Comparison of ENCODE assay signal across 8 mouse cellular contexts in genomic region chr3:96058231-96058896, GRCm38 (mm10). TPM values are rescaled to one million over a fixed set of nuclear protein-coding genes. Genes with fewer than 3 reads are reported as not detected.
DNase-seq lines count a peak whose midpoint lies in the region; ATAC-seq and TF ChIP-seq lines count a peak whose summit lies in the region.

Gene Vps45, minus strand, starts transcription at chr3:96058466.

- peak within 1 kb of the TSS; percentile 32; the same call in 1 of the 2 replicates for H3K27ac ChIP-seq in ES-Bruce4 (ENCODE audit: insufficient read depth, low read length)
- peak within 1 kb of the TSS; percentile 92 for H3K27ac ChIP-seq in forebrain, embryonic 11.5 days (ENCODE audit: low read depth, low read length)
- H3K27ac ChIP-seq in heart, embryonic 15.5 days = peak within 1 kb of the TSS; percentile 83
- H3K27ac ChIP-seq in liver, embryonic 16.5 days (ENCODE audit: low read length) = peak within 1 kb of the TSS; percentile 81
- peak within 1 kb of the TSS; percentile 92 for H3K27ac ChIP-seq in neural tube, embryonic 13.5 days (replicated peaks)
- peak within 1 kb of the TSS; percentile 60 for H3K27ac ChIP-seq in thymus, adult 2 months (ENCODE audit: control insufficient read depth, insufficient read depth, low read length)

- H3K36me3 ChIP-seq in ES-Bruce4 (ENCODE audit: control insufficient read depth, insufficient read depth, low read length, poor library complexity, severe bottlenecking) = no peaks in the 10 kb centered on the region
- no peaks in the 10 kb centered on the region for H3K36me3 ChIP-seq in forebrain, embryonic 11.5 days (ENCODE audit: control insufficient read depth, insufficient read depth, low read length)
- H3K36me3 ChIP-seq in heart, embryonic 15.5 days = peaks cover 6% of the 10 kb centered on the region; the same call in 1 of the 2 replicates
- H3K36me3 ChIP-seq in liver, embryonic 16.5 days (ENCODE audit: control insufficient read depth, insufficient read depth) = no peaks in the 10 kb centered on the region
- H3K36me3 ChIP-seq in neural tube, embryonic 13.5 days = peaks cover 17% of the 10 kb centered on the region
- no peaks in the 10 kb centered on the region for H3K36me3 ChIP-seq in thymus, adult 2 months (ENCODE audit: control insufficient read depth, insufficient read depth, low read length)

- no peak for TF ChIP-seq EP300 in ES-Bruce4 (IDR thresholded peaks at IDR 0.05; ENCODE audit: insufficient read depth, low read depth, low read length)

- no peak for TF ChIP-seq POLR2A in ES-Bruce4 (IDR thresholded peaks at IDR 0.05; ENCODE audit: insufficient read depth, low read length)
- TF ChIP-seq POLR2A in thymus, adult 2 months (IDR thresholded peaks at IDR 0.05; ENCODE audit: control insufficient read depth, extremely low read depth, insufficient read depth, low read length, poor library complexity) = 0 out of 2 replicates have a peak, but pooled peaks have one; percentile 29

- no peaks in the 10 kb centered on the region for H3K27me3 ChIP-seq in ES-Bruce4 (ENCODE audit: control insufficient read depth, insufficient read depth, low read length, poor library complexity, severe bottlenecking)
- no peaks in the 10 kb centered on the region for H3K27me3 ChIP-seq in forebrain, embryonic 11.5 days (ENCODE audit: control insufficient read depth, insufficient read depth, low read length)
- no peaks in the 10 kb centered on the region for H3K27me3 ChIP-seq in heart, embryonic 15.5 days
- no peaks in the 10 kb centered on the region for H3K27me3 ChIP-seq in liver, embryonic 16.5 days (ENCODE audit: control insufficient read depth, insufficient read depth, low read depth, low read length)
- no peaks in the 10 kb centered on the region; the same call in 1 of the 2 replicates for H3K27me3 ChIP-seq in neural tube, embryonic 13.5 days
- no peaks in the 10 kb centered on the region for H3K27me3 ChIP-seq in thymus, adult 2 months (ENCODE audit: control insufficient read depth, insufficient read depth, low read length)

- H3K4me1 ChIP-seq in ES-Bruce4 (ENCODE audit: control insufficient read depth, insufficient read depth, low read length) = no peaks in the 10 kb centered on the region
- H3K4me1 ChIP-seq in forebrain, embryonic 11.5 days (replicated peaks; ENCODE audit: control insufficient read depth, insufficient read depth, low read length) = 0 out of 2 replicates have a peak, but pooled peaks cover 2% of the 10 kb centered on the region
- H3K4me1 ChIP-seq in heart, embryonic 15.5 days (replicated peaks) = peaks cover 12% of the 10 kb centered on the region; the same call in 1 of the 2 replicates
- peaks cover 12% of the 10 kb centered on the region for H3K4me1 ChIP-seq in liver, embryonic 16.5 days (ENCODE audit: control insufficient read depth, low read depth, low read length)
- peaks cover 18% of the 10 kb centered on the region for H3K4me1 ChIP-seq in neural tube, embryonic 13.5 days (replicated peaks)
- no peaks in the 10 kb centered on the region for H3K4me1 ChIP-seq in thymus, adult 2 months (replicated peaks; ENCODE audit: control insufficient read depth, insufficient read depth, low read length)

- peak within 1 kb of the TSS; percentile 78 for H3K9ac ChIP-seq in ES-Bruce4 (ENCODE audit: low read depth, poor library complexity, severe bottlenecking)
- peak within 1 kb of the TSS; percentile 80 for H3K9ac ChIP-seq in forebrain, embryonic 11.5 days (ENCODE audit: low read length)
- H3K9ac ChIP-seq in heart, embryonic 15.5 days = peak within 1 kb of the TSS; percentile 63
- H3K9ac ChIP-seq in liver, embryonic 16.5 days (ENCODE audit: low read depth, low read length) = peak within 1 kb of the TSS; percentile 80
- H3K9ac ChIP-seq in neural tube, embryonic 13.5 days = peak within 1 kb of the TSS; percentile 76

- peak within 1 kb of the TSS; percentile 83 for H3K4me2 ChIP-seq in forebrain, embryonic 11.5 days (ENCODE audit: low read depth, low read length, severe bottlenecking)
- H3K4me2 ChIP-seq in heart, embryonic 15.5 days = peak within 1 kb of the TSS; percentile 81
- peak within 1 kb of the TSS; percentile 76 for H3K4me2 ChIP-seq in liver, embryonic 16.5 days (ENCODE audit: low read depth, low read length)
- peak within 1 kb of the TSS; percentile 78 for H3K4me2 ChIP-seq in neural tube, embryonic 13.5 days

- ATAC-seq in forebrain, embryonic 11.5 days (replicated peaks; ENCODE audit: low FRiP score) = peak; percentile 87
- ATAC-seq in heart, embryonic 15.5 days (replicated peaks; ENCODE audit: insufficient number of reproducible peaks, insufficient read depth, low FRiP score, low read depth) = peak; percentile 70; the same call in 1 of the 2 replicates
- ATAC-seq in liver, embryonic 16.5 days (ENCODE audit: low read depth) = peak; percentile 87
- ATAC-seq in neural tube, embryonic 13.5 days (ENCODE audit: low read depth) = peak; percentile 86

- 2% methylated on average over 18 of the region's 18 CpGs for WGBS in forebrain, embryonic 11.5 days
- WGBS in heart, embryonic 15.5 days = 1% methylated on average over 18 of the region's 18 CpGs
- 2% methylated on average over 18 of the region's 18 CpGs for WGBS in liver, embryonic 16.5 days (ENCODE audit: insufficient replicate concordance)
- WGBS in neural tube, embryonic 13.5 days = 1% methylated on average over 18 of the region's 18 CpGs
- 2% methylated on average over 18 of the region's 18 CpGs for WGBS in thymus, adult 2 months

- peak within 1 kb of the TSS; percentile 94 for H3K4me3 ChIP-seq in ES-Bruce4 (ENCODE audit: low read depth, low read length)
- H3K4me3 ChIP-seq in forebrain, embryonic 11.5 days (ENCODE audit: low read depth, low read length) = peak within 1 kb of the TSS; percentile 64
- peak within 1 kb of the TSS; percentile 68 for H3K4me3 ChIP-seq in heart, embryonic 15.5 days
- peak within 1 kb of the TSS; percentile 73 for H3K4me3 ChIP-seq in liver, embryonic 16.5 days (ENCODE audit: low read depth, low read length)
- peak within 1 kb of the TSS; percentile 72 for H3K4me3 ChIP-seq in neural tube, embryonic 13.5 days
- H3K4me3 ChIP-seq in thymus, adult 2 months (ENCODE audit: control insufficient read depth, insufficient read depth, low read length) = peak within 1 kb of the TSS; percentile 72

- TF ChIP-seq CTCF in ES-Bruce4 (IDR thresholded peaks at IDR 0.05; ENCODE audit: low read depth, low read length) = no peak
- no peak for TF ChIP-seq CTCF in thymus, adult 2 months (IDR thresholded peaks at IDR 0.05; ENCODE audit: borderline replicate concordance, control insufficient read depth, extremely low read depth, insufficient read depth, low read length, poor library complexity)

- DNase-seq in c-Kit-positive CD71-negative TER-119-negative erythroid progenitor cells, embryonic 14.5 days (ENCODE audit: low read depth) = peak; percentile 58
- DNase-seq in forebrain, embryonic 11.5 days (ENCODE audit: low spot score) = peak; percentile 81
- DNase-seq in kidney, postnatal 14 days = peak; percentile 81
- peak; percentile 68 for DNase-seq in thymus, adult 2 months

- no peaks in the 10 kb centered on the region for H3K9me3 ChIP-seq in ES-Bruce4 (replicated peaks; ENCODE audit: control insufficient read depth, insufficient read depth, low read length, poor library complexity, severe bottlenecking)
- H3K9me3 ChIP-seq in forebrain, embryonic 11.5 days (ENCODE audit: control insufficient read depth, low read length) = no peaks in the 10 kb centered on the region
- H3K9me3 ChIP-seq in heart, embryonic 15.5 days (replicated peaks) = no peaks in the 10 kb centered on the region
- no peaks in the 10 kb centered on the region for H3K9me3 ChIP-seq in liver, embryonic 16.5 days (replicated peaks; ENCODE audit: control insufficient read depth, low read length)
- no peaks in the 10 kb centered on the region for H3K9me3 ChIP-seq in neural tube, embryonic 13.5 days

RNA-seq across cellular contexts. Expression of gene Vps45, which starts in this region (rescaled TPM):
- polyA plus RNA-seq in ES-Bruce4 (2011; ENCODE audit: insufficient read depth, insufficient read length, low read depth, missing spikeins) = 12.6 and 14.2 TPM in 2 replicates
- polyA plus RNA-seq in forebrain, embryonic 11.5 days (2014; fragmentation: Nextera tagmentation; extraction: Ambion mirVana) = 20.3 and 24.8 TPM in 2 replicates
- polyA plus RNA-seq in heart, embryonic 15.5 days (2015; fragmentation: Nextera tagmentation; extraction: Ambion mirVana) = 38.3 and 40.2 TPM in 2 replicates
- polyA plus RNA-seq in liver, embryonic 16.5 days (2015; fragmentation: Nextera tagmentation; extraction: Ambion mirVana) = 11.7 and 12.9 TPM in 2 replicates
- 66.9 and 77.1 TPM in 2 replicates for polyA plus RNA-seq in neural tube, embryonic 13.5 days (2015; fragmentation: Nextera tagmentation; extraction: Ambion mirVana)
- polyA plus RNA-seq in thymus, adult 2 months (2012; rRNA removed) = 5.8 and 7.5 TPM in 2 replicates

Comparison
In these comparisons a context has a peak if more than half of its experiments do, and no peak if none do; other contexts are left out.
1. Peak in every context shown above with its lines: DNase-seq, ATAC-seq, H3K4me3 ChIP-seq and H3K27ac ChIP-seq.
2. H3K27ac ChIP-seq: peak in every context shown above with its lines; median percentile 92 in forebrain, embryonic 11.5 days; 92 in neural tube, embryonic 13.5 days; 83 in heart, embryonic 15.5 days; 81 in liver, embryonic 16.5 days; 60 in thymus, adult 2 months; 32 in ES-Bruce4.